ENCODE assay signal across 9 mouse cellular contexts in genomic region chr4:105316478-105317206, GRCm38 (mm10).
DNase-seq lines count a peak whose midpoint lies in the region; ATAC-seq and TF ChIP-seq lines count a peak whose summit lies in the region.
"Had no signal": no experiment of that assay in that cellular context is flagged by ENCODE, and none has a peak within 500 bp of the region (broad histone marks: within the 10 kb centered on the region; RNA-seq: fewer than 3 reads in every experiment).

No protein-coding gene starts in this region.

- H3K4me2 ChIP-seq in liver, postnatal 0 days (ENCODE audit: low read depth, low read length), result no peak overlapping the region
- no peak overlapping the region for H3K4me2 ChIP-seq in forebrain, embryonic 12.5 days
- H3K4me2 ChIP-seq: embryonic facial prominence, embryonic 13.5 days had no signal

- peaks cover 10% of the 10 kb centered on the region for H3K4me1 ChIP-seq in liver, postnatal 0 days (ENCODE audit: insufficient read depth)
- no peaks in the 10 kb centered on the region for H3K4me1 ChIP-seq in forebrain, embryonic 12.5 days

- H3K4me3 ChIP-seq in liver, postnatal 0 days (ENCODE audit: low read depth, low read length), result no peak overlapping the region
- H3K4me3 ChIP-seq in forebrain, embryonic 12.5 days (replicated peaks), result no peak overlapping the region
- H3K4me3 ChIP-seq: embryonic facial prominence, embryonic 13.5 days had no signal

- peak; percentile 66 for TF ChIP-seq CTCF in liver, postnatal 0 days (IDR thresholded peaks at IDR 0.05; ENCODE audit: low read depth)

- ATAC-seq in liver, postnatal 0 days, result no peak
- no peak for ATAC-seq in forebrain, embryonic 12.5 days (ENCODE audit: low FRiP score)

- TF ChIP-seq EP300 in liver, postnatal 0 days (IDR thresholded peaks at IDR 0.05; ENCODE audit: low read depth), result no peak

- H3K27ac ChIP-seq in liver, postnatal 0 days (ENCODE audit: low read depth), result no peak overlapping the region
- no peak overlapping the region for H3K27ac ChIP-seq in forebrain, embryonic 12.5 days
- H3K27ac ChIP-seq: embryonic facial prominence, embryonic 13.5 days had no signal

- WGBS in liver, postnatal 0 days (ENCODE audit: insufficient replicate concordance), result 32% methylated on average over 12 of the region's 12 CpGs
- WGBS in forebrain, embryonic 12.5 days, result 82% methylated on average over 12 of the region's 12 CpGs

- H3K9ac ChIP-seq in liver, postnatal 0 days (replicated peaks), result no peak overlapping the region
- no peak overlapping the region for H3K9ac ChIP-seq in forebrain, embryonic 12.5 days
- H3K9ac ChIP-seq: embryonic facial prominence, embryonic 13.5 days had no signal

- no peaks in the 10 kb centered on the region for H3K9me3 ChIP-seq in liver, postnatal 0 days (ENCODE audit: low read length)
- no peaks in the 10 kb centered on the region for H3K9me3 ChIP-seq in forebrain, embryonic 12.5 days
- H3K9me3 ChIP-seq: embryonic facial prominence, embryonic 13.5 days had no signal

- no peaks in the 10 kb centered on the region for H3K27me3 ChIP-seq in liver, postnatal 0 days (ENCODE audit: insufficient read depth, low read length)
- H3K27me3 ChIP-seq in forebrain, embryonic 12.5 days, result no peaks in the 10 kb centered on the region
- H3K27me3 ChIP-seq: embryonic facial prominence, embryonic 13.5 days had no signal

- no peaks in the 10 kb centered on the region for H3K36me3 ChIP-seq in liver, postnatal 0 days (replicated peaks; ENCODE audit: insufficient read depth, low read length)
- H3K36me3 ChIP-seq in forebrain, embryonic 12.5 days (replicated peaks), result no peaks in the 10 kb centered on the region
- H3K36me3 ChIP-seq: embryonic facial prominence, embryonic 13.5 days had no signal

- DNase-seq in urinary bladder, postnatal 14 days (ENCODE audit: low spot score), result peak; percentile 55
- no peak for DNase-seq in urinary bladder, adult 2 months (ENCODE audit: low spot score)
- peak; percentile 15 to 19 for DNase-seq in adrenal gland, postnatal 4 days (ENCODE audit: low spot score in 2 of 2)
- DNase-seq in liver, postnatal 0 days, result peak; percentile 61
- DNase-seq in spleen, postnatal 36 days (ENCODE audit: low spot score in 2 of 2), result peak; percentile 77 to 83
- no peak for DNase-seq in right cerebral cortex, postnatal 10 days (ENCODE audit: low spot score in 2 of 2)
- no peak for DNase-seq in cerebellum, adult 11 months

Comparison
In these comparisons a context has a peak if more than half of its experiments do, and no peak if none do; other contexts are left out.
1. DNase-seq: peak in urinary bladder, postnatal 14 days (single experiment), adrenal gland, postnatal 4 days (2 of 2), liver, postnatal 0 days (single experiment) and spleen, postnatal 36 days (2 of 2); none in urinary bladder, adult 2 months (single experiment), right cerebral cortex, postnatal 10 days (0 of 2) and cerebellum, adult 11 months (single experiment).